In genomic region chr19:45078971-45079764, GRCm38 (mm10) we compare ENCODE assay signal across 7 mouse cellular contexts. TPM values are rescaled to one million over a fixed set of nuclear protein-coding genes. Genes with fewer than 3 reads are reported as not detected.
A peak's percentile ranks its signal among the peaks of the same experiment; 100 is the strongest.
DNase-seq lines count a peak whose midpoint lies in the region; ATAC-seq and TF ChIP-seq lines count a peak whose summit lies in the region.

No protein-coding gene starts in this region.

- H3K4me3 ChIP-seq in G1E (ENCODE audit: low read depth, low read length) = peak overlapping the region; percentile 69; the same call in 1 of the 2 replicates
- peak overlapping the region; percentile 33 for H3K4me3 ChIP-seq in forebrain, embryonic 13.5 days
- peak overlapping the region; percentile 34 for H3K4me3 ChIP-seq in kidney, postnatal 0 days (replicated peaks; ENCODE audit: low read depth, low read length)
- H3K4me3 ChIP-seq in midbrain, embryonic 12.5 days = no peak overlapping the region

- no peak for TF ChIP-seq CTCF in G1E (IDR thresholded peaks at IDR 0.05; ENCODE audit: low read depth, low read length)
- TF ChIP-seq CTCF in kidney, postnatal 0 days (IDR thresholded peaks at IDR 0.05; ENCODE audit: low read depth) = peak; percentile 60; the same call in 1 of the 2 replicates

- 3% methylated on average over 17 of the region's 17 CpGs for WGBS in forebrain, embryonic 13.5 days
- 6% methylated on average over 17 of the region's 17 CpGs for WGBS in kidney, postnatal 0 days
- WGBS in midbrain, embryonic 12.5 days = 4% methylated on average over 17 of the region's 17 CpGs

- peak overlapping the region; percentile 60 for H3K4me2 ChIP-seq in forebrain, embryonic 13.5 days
- peak overlapping the region; percentile 73 for H3K4me2 ChIP-seq in kidney, postnatal 0 days (ENCODE audit: low read length)
- H3K4me2 ChIP-seq in midbrain, embryonic 12.5 days (replicated peaks) = peak overlapping the region; percentile 50

- DNase-seq in B cell, adult 2 months = peak; percentile 24 to 27
- peak; percentile 70 for DNase-seq in G1E (ENCODE audit: low spot score)
- DNase-seq in kidney, postnatal 0 days (ENCODE audit: low spot score) = peak; percentile 91
- DNase-seq in layer of hippocampus, adult 18-20 months (ENCODE audit: low spot score in 2 of 2) = no peak
- no peak for DNase-seq in spleen, postnatal 14 days (ENCODE audit: low spot score in 2 of 2)

- no peak overlapping the region for H3K9ac ChIP-seq in forebrain, embryonic 13.5 days
- H3K9ac ChIP-seq in kidney, postnatal 0 days (ENCODE audit: low read depth, low read length) = peak overlapping the region; percentile 32; the same call in 1 of the 2 replicates
- no peak overlapping the region for H3K9ac ChIP-seq in midbrain, embryonic 12.5 days (replicated peaks)

- no peak overlapping the region for H3K27ac ChIP-seq in forebrain, embryonic 13.5 days
- H3K27ac ChIP-seq in kidney, postnatal 0 days = peak overlapping the region; percentile 61
- H3K27ac ChIP-seq in midbrain, embryonic 12.5 days (replicated peaks) = no peak overlapping the region

- no peak for ATAC-seq in G1E (ENCODE audit: extremely low read depth, insufficient number of reproducible peaks, low FRiP score, poor library complexity, severe bottlenecking)
- ATAC-seq in forebrain, embryonic 13.5 days = no peak
- ATAC-seq in kidney, postnatal 0 days (replicated peaks; ENCODE audit: low FRiP score, low read depth) = no peak
- peak; percentile 5; the same call in 1 of the 2 replicates for ATAC-seq in midbrain, embryonic 12.5 days (ENCODE audit: low FRiP score, low read depth)

- H3K36me3 ChIP-seq in G1E (replicated peaks) = no peaks in the 10 kb centered on the region
- no peaks in the 10 kb centered on the region for H3K36me3 ChIP-seq in forebrain, embryonic 13.5 days (ENCODE audit: poor library complexity, severe bottlenecking)
- H3K36me3 ChIP-seq in kidney, postnatal 0 days (ENCODE audit: insufficient read depth, low read length) = no peaks in the 10 kb centered on the region
- H3K36me3 ChIP-seq in midbrain, embryonic 12.5 days = no peaks in the 10 kb centered on the region

- peaks cover 49% of the 10 kb centered on the region for H3K27me3 ChIP-seq in G1E (ENCODE audit: insufficient read depth, low read length)
- H3K27me3 ChIP-seq in forebrain, embryonic 13.5 days = peaks cover 88% of the 10 kb centered on the region
- peaks cover 30% of the 10 kb centered on the region for H3K27me3 ChIP-seq in kidney, postnatal 0 days (ENCODE audit: insufficient read depth, low read length)
- H3K27me3 ChIP-seq in midbrain, embryonic 12.5 days = peaks cover 90% of the 10 kb centered on the region

- H3K4me1 ChIP-seq in G1E (ENCODE audit: insufficient read depth, low read depth, low read length) = peaks cover 69% of the 10 kb centered on the region
- peaks cover 47% of the 10 kb centered on the region for H3K4me1 ChIP-seq in forebrain, embryonic 13.5 days
- peaks cover 23% of the 10 kb centered on the region for H3K4me1 ChIP-seq in kidney, postnatal 0 days (replicated peaks; ENCODE audit: insufficient read depth, low read length)
- H3K4me1 ChIP-seq in midbrain, embryonic 12.5 days = peaks cover 40% of the 10 kb centered on the region

- peaks cover 6% of the 10 kb centered on the region; the same call in 1 of the 2 replicates for H3K9me3 ChIP-seq in G1E (replicated peaks)
- no peaks in the 10 kb centered on the region for H3K9me3 ChIP-seq in forebrain, embryonic 13.5 days (replicated peaks)
- no peaks in the 10 kb centered on the region for H3K9me3 ChIP-seq in kidney, postnatal 0 days (replicated peaks; ENCODE audit: low read length)
- H3K9me3 ChIP-seq in midbrain, embryonic 12.5 days = no peaks in the 10 kb centered on the region

RNA-seq across cellular contexts. Expression of gene Kazald1, which starts 4.1 kb away (rescaled TPM):
- 0.60 TPM in 1 of 2 replicates, not detected in the other for total RNA-seq in G1E (2014; fragmentation: Nextera tagmentation)
- total RNA-seq in G1E (2017) = 0.35 and 0.49 TPM in 2 replicates
- polyA plus RNA-seq in G1E (2012) = 0.39 and 0.41 TPM in 2 replicates
- polyA plus RNA-seq in forebrain, embryonic 13.5 days (2015; fragmentation: Nextera tagmentation; extraction: Ambion mirVana) = 0.46 and 0.76 TPM in 2 replicates
- 23.6 and 25.0 TPM in 2 replicates for polyA plus RNA-seq in kidney, postnatal 0 days (2015; fragmentation: Nextera tagmentation; extraction: Ambion mirVana)
- polyA plus RNA-seq in midbrain, embryonic 12.5 days (2016; fragmentation: Nextera tagmentation; extraction: Ambion mirVana) = 0.71 and 0.97 TPM in 2 replicates
- total RNA-seq in layer of hippocampus, adult 18-20 months (2021) = 1 to 10 TPM; 1.3 to 2.4 TPM

RNA-seq across cellular contexts. Expression of gene Sfxn3, which starts 31.9 kb away (rescaled TPM):
- total RNA-seq in G1E (2014; fragmentation: Nextera tagmentation) (26.1 and 34.6 TPM in 2 replicates), G1E (2017) (7.4 TPM in 2 replicates)
- polyA plus RNA-seq in G1E (2012) = 4.4 and 6.7 TPM in 2 replicates
- 38.8 and 42.2 TPM in 2 replicates for polyA plus RNA-seq in forebrain, embryonic 13.5 days (2015; fragmentation: Nextera tagmentation; extraction: Ambion mirVana)
- polyA plus RNA-seq in kidney, postnatal 0 days (2015; fragmentation: Nextera tagmentation; extraction: Ambion mirVana) = 28.4 and 29.0 TPM in 2 replicates
- 32.1 and 32.6 TPM in 2 replicates for polyA plus RNA-seq in midbrain, embryonic 12.5 days (2016; fragmentation: Nextera tagmentation; extraction: Ambion mirVana)
- 100 to 1,000 TPM in 1 of 2 experiments, 10 to 100 TPM in 1; 89.4 to 103 TPM for total RNA-seq in layer of hippocampus, adult 18-20 months (2021)

RNA-seq across cellular contexts. Expression of gene Pdzd7, which starts 33.7 kb away (rescaled TPM):
- total RNA-seq in G1E (2014; fragmentation: Nextera tagmentation) = not detected in 2 replicates
- 0.05 TPM in 1 of 2 replicates, not detected in the other for total RNA-seq in G1E (2017)
- 0.02 and 0.04 TPM in 2 replicates for polyA plus RNA-seq in G1E (2012)
- polyA plus RNA-seq in forebrain, embryonic 13.5 days (2015; fragmentation: Nextera tagmentation; extraction: Ambion mirVana) = 0.92 and 1.5 TPM in 2 replicates
- 0.43 and 0.80 TPM in 2 replicates for polyA plus RNA-seq in kidney, postnatal 0 days (2015; fragmentation: Nextera tagmentation; extraction: Ambion mirVana)
- polyA plus RNA-seq in midbrain, embryonic 12.5 days (2016; fragmentation: Nextera tagmentation; extraction: Ambion mirVana) = 0.46 and 0.84 TPM in 2 replicates
- total RNA-seq in layer of hippocampus, adult 18-20 months (2021) = 1 to 10 TPM; 1.8 to 2.6 TPM

Comparison
In these comparisons a context has a peak if more than half of its experiments do, and no peak if none do; other contexts are left out.
1. DNase-seq: peak in B cell, adult 2 months (2 of 2), G1E (single experiment) and kidney, postnatal 0 days (single experiment); none in layer of hippocampus, adult 18-20 months (0 of 2) and spleen, postnatal 14 days (0 of 2).
2. RNA of gene Kazald1, which starts 4.1 kb away (polyA plus RNA-seq): 23.6 to 25.0 TPM in kidney, postnatal 0 days; 0.71 to 0.97 TPM in midbrain, embryonic 12.5 days, 0.46 to 0.76 TPM in forebrain, embryonic 13.5 days and 0.39 to 0.41 TPM in G1E; every median in the first group is over 10 times any median in the second.
3. Peak in every context shown above with its lines, with median percentiles within 50 percentile points of each other: H3K4me2 ChIP-seq.